Mouse (Mus musculus) olfactory bulb, adult 2 months (tissue): ENCODE data around the gene 6330409D20Rik. TPM values are rescaled to one million over a fixed set of nuclear protein-coding genes. Genes with fewer than 3 reads are reported as not detected.

Experiments
- H3K27ac ChIP-seq: fragments of 200-500 bp; 2 replicates; pipeline ENCODE4 v1.5.1; 2012; ENCODE audit warnings: low read depth, low read length; ENCODE audit not compliant: insufficient read depth
- H3K4me1 ChIP-seq: fragments of 200-500 bp; 2 replicates; pipeline ENCODE4 v1.6.1; 2012; ENCODE audit warnings: low read length; ENCODE audit not compliant: control insufficient read depth, insufficient read depth
- H3K4me3 ChIP-seq: fragments of 200-500 bp; 2 replicates; pipeline ENCODE4 v1.5.1; 2012; ENCODE audit warnings: mild to moderate bottlenecking, low read depth, low read length, moderate library complexity; ENCODE audit not compliant: insufficient read depth
- CTCF ChIP-seq: fragments of 200-500 bp; IDR thresholded peaks from 2 replicates; pipeline ENCODE4 v1.5.1; 2012; ENCODE audit warnings: low read depth, mild to moderate bottlenecking, low read length, moderate library complexity; ENCODE audit not compliant: insufficient read depth
- POLR2A ChIP-seq: fragments of 200-500 bp; IDR thresholded peaks from 2 replicates; pipeline ENCODE4 v1.6.1; 2012; ENCODE audit warnings: mild to moderate bottlenecking, low read depth, low read length, moderate library complexity; ENCODE audit not compliant: insufficient read depth
- WGBS: fragments of 180-500 bp; shearing (Covaris S2); methylation state at CpG from one replicate; pipeline ENCODE4 v1.1.7; 2018; 5-methylcytosine and 5-hydroxymethylcytosine counted together
- polyA plus RNA-seq: library from polyadenylated mRNA; stranded (reverse); fragments of >200 nt; gene quantifications from 2 replicates; pipeline ENCODE4 v1.2.4, GENCODE M21; 2012; ENCODE audit warnings: low replicate concordance; ENCODE audit not compliant: missing spikeins, insufficient read depth, insufficient read length

Gene 6330409D20Rik
- polyA plus RNA-seq, 1 experiment = not detected

DNA sequence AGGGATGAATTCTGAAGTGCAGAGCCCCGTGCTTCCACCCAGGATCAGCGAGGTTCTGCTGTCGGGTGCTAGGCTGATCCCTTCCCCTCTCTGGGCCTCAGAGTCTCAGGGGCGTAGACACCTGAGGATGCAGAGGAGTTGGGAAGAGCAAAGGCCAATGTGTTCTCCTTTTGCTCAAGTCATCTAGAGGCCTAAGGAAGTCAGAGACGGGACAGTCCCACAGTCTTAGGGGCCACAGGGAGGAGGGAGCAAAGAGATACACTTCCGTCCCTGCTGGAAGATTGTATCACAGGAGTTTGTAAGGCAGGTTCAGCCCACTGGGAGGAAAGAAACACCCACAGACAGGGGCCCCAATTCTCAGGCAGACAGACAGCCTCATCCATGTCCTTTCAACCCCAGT, 18.8 kb downstream of the 6330409D20Rik start:
- Histone ChIP-seq H3K27ac (no peak overlapping the region), H3K4me1 (peaks cover 11% of the 10 kb centered on the region; the same call in 1 of the 2 replicates), H3K4me3 (no peak overlapping the region)
- 70% methylated on average over 6 of the region's 6 CpGs for WGBS
- TF ChIP-seq POLR2A (no peak), CTCF (no peak)

DNA sequence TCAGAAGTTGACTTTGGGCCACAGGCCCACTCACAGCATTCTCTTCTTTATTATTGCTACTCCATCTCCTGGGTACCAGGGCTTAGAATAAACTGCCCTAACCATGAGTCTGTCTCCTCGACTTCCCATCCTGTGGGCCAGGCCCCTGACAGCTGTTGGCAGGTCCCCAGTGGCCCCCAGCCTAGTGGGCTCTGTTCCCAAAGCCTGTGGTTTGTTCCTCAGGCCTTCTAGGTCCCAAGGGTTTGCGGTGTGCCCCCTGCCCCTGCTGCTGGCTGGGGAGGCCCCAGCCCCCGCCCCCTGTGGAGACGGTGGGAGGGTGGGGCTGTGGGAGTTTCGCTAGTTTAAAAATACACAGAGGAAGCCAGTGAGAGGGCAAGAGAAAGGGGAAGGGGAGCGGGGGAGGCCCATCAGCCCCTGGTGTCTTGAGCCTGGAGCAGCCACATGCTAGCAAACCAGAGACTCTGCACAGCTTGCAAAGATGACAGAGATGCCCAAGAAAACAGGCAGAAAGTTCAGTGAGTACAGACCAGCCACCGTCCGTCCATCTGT, 20.1 kb downstream of the 6330409D20Rik start, which contains the start of gene Sh2d3c:
Sh2d3c (plus strand) TSS at position 375 of the 549 bp plus-strand sequence.
- 36% methylated on average over 8 of the region's 8 CpGs for WGBS
- no peak within 1 kb of the TSS for H3K27ac ChIP-seq
- TF ChIP-seq CTCF (no peak), POLR2A (no peak)
- no peak within 1 kb of the TSS for H3K4me3 ChIP-seq
- H3K4me1 ChIP-seq = peaks cover 11% of the 10 kb centered on the region; the same call in 1 of the 2 replicates

DNA sequence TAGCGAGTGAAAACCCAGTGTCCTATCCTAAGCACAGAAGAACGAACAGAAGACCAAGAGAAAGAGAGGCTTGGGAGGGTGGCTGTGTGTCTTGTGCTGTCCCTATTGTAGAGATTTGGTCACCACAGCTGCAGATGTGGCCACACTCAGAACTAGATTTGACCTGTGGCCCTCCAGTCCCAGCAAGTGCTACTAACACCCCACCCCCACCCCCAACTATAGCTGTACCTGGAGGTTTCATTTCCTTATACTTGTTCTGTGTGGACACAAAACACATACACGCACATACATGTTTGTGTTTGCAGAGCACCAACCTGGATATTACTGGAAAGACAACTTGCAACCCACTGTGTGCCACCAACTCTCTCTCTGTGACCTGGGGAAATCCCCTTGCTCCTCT, 20.8 kb downstream of the 6330409D20Rik start:
- TF ChIP-seq POLR2A (no peak), CTCF (no peak)
- no peak overlapping the region for H3K4me3 ChIP-seq
- no peak overlapping the region for H3K27ac ChIP-seq
- WGBS = 98% methylated on average over 3 of the region's 3 CpGs
- peaks cover 11% of the 10 kb centered on the region; the same call in 1 of the 2 replicates for H3K4me1 ChIP-seq

DNA sequence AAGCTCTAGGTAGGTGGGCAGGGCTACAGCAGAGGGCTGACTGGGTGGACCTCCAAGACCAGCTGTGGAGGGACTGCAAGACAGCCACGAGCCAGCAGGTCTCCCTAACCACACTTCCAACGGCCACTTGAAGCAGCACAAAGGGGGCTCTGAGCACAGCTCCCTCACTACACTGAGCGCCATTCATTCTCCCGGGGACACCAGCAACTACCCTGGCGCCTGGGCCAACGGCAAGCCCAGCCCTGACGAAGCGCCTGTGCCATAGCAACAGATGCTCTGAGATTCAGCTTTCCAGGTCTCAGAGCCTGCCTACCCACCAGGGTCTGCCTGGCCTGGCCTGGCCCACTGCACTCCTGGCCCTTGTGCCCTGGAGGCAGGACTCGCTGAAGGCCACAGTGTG, 22.1 kb downstream of the 6330409D20Rik start:
- TF ChIP-seq CTCF = no peak
- no peak for TF ChIP-seq POLR2A
- peaks cover 21% of the 10 kb centered on the region for H3K4me1 ChIP-seq
- no peak overlapping the region for H3K4me3 ChIP-seq
- no peak overlapping the region for H3K27ac ChIP-seq
- 46% methylated on average over 9 of the region's 9 CpGs for WGBS

DNA sequence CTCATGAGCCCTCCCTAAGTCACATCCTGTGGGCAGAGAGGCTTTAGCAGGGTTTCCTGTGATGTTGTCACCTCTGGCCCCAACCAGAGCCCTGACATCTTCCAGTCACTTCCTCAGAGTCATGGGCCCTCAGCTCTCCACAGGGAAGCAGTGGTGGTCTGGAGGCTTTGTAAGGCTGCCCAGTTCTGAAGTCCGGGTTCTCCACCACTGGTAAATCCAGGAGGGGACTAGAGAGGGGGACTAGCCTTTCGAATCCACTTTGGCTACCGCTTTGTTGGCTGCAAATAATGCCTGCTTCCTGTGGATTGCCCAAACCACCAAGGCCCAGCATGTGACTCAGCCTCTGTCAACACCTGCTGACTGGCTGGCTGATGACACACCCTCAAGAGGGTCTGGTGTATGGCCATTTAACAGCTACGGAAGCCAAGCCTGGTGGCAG, 25.8 kb downstream of the 6330409D20Rik start:
- TF ChIP-seq POLR2A (no peak), CTCF (no peak)
- H3K4me3 ChIP-seq = no peak overlapping the region
- no peak overlapping the region for H3K27ac ChIP-seq
- 82% methylated on average over 4 of the region's 4 CpGs for WGBS
- H3K4me1 ChIP-seq = peaks cover 20% of the 10 kb centered on the region

DNA sequence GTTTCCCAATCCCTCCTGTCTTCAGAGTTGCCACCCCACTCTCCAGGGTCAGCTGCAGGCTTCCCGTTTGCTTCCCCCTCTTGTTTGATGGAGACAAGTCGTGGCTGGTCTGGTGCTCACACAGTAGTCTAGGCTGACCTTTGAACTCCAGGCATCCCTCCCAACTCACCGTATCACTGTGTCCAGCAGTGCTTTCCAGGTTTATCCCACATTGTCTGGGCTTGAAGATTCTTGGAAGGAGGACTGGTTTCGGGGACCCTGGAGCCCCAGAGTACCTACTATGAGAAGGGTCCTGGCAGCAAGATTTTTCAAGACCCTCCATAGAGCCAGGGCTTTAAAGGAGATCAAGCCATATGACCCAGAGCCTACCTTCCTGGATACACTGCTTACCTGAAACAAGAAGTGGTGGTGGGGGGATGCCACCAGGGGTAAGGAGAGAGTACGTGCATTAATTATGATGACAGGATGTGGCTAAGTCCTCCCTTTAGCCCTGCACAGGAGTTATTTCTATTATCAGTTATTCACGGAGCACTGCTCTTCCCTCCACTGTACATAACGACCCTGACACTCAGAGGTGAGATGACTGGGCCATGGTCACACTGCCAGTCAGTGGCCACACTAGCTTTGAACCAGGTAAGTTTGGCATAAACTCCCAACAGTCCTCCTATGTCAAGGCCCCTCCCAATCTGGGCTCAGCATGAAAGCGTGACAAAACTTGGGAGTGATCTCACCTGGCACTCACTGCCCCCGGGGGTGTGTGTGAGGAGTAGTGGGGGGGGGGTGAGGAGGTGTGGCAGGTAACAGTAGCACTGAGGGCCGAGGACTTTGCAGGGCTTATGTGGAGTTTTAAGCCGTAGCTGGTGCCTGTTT, 26.5 kb downstream of the 6330409D20Rik start:
- TF ChIP-seq CTCF = no peak
- TF ChIP-seq POLR2A = no peak
- Histone ChIP-seq H3K4me3 (no peak overlapping the region), H3K4me1 (peaks cover 20% of the 10 kb centered on the region), H3K27ac (peak overlapping the region; percentile 97)
- 65% methylated on average over 11 of the region's 11 CpGs for WGBS

DNA sequence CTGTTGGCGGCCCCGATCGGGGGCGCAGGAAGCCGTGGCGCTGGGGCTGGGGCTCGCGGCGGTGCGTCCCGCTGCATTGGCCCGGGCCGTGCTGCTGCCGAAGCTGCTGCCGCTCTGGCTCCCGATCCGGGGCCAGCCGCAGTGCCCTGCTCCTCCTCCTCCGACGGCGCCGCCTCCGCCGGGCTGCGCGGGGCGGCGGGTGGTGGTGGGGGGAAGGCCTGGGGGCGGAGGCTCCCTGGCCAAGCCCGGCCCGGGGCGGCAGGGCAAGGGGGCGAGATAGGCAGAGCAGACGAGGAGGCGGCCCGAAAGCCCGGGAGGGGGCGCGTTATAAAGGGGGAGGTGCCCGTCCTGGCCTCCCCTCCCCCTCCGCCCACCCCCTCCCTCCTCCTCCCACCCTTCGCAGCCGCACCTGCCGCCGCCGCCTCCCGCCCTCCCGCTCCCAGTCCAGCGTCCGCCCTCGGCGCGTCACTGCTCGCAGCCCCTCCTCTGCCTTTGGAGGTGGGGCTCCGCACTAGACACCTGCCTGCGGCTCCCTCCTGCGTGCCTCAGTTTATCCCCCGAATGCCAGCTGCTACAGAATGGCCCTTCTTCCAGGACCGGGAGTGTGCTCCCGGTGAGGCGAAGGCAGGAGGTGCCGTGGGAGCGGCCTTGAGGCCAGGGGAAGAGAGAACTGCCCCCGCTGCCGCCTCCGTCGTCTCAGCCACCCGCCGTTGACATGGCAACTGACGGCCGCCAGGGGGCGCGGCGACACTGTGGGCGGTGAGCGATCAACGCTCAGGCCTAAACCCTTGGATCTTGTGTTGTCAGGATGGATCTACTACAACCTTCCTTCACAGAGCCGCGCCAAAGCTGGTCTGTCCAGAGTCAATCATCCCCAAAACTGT, 27.6 kb downstream of the 6330409D20Rik start, which contains the start of gene Cdk9:
Cdk9 (minus strand) TSS at position 143 of the 884 bp plus-strand sequence.
- under 1% methylated on average over 68 of the region's 79 CpGs for WGBS
- H3K4me1 ChIP-seq = peaks cover 17% of the 10 kb centered on the region
- peak within 1 kb of the TSS; percentile 97 for H3K4me3 ChIP-seq
- peak within 1 kb of the TSS; percentile 97 for H3K27ac ChIP-seq
- TF ChIP-seq POLR2A (peak; percentile 93), CTCF (peak; percentile 96)

DNA sequence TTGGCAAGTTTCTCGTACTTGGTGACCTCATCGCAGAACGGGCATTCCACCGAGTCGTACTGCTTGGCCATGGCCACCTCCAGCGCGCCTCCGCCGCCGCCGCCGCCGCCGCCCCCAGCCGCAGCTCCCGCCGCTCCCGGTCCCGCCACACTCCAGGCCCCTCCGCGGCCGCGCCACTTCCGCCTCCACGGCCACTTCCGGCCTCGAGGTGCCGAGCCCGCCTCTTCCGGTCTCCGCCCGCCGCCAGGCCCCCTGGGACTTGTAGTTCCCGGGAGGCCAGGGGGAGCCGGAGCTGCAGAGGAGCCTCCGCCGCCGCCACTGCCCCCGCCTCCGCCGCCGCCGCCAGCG, 28.3 kb downstream of the 6330409D20Rik start:
- 1% methylated on average over 37 of the region's 44 CpGs for WGBS
- Histone ChIP-seq H3K27ac (peak overlapping the region; percentile 97), H3K4me3 (peak overlapping the region; percentile 97), H3K4me1 (peaks cover 17% of the 10 kb centered on the region)
- TF ChIP-seq CTCF = no peak
- TF ChIP-seq POLR2A = no peak

DNA sequence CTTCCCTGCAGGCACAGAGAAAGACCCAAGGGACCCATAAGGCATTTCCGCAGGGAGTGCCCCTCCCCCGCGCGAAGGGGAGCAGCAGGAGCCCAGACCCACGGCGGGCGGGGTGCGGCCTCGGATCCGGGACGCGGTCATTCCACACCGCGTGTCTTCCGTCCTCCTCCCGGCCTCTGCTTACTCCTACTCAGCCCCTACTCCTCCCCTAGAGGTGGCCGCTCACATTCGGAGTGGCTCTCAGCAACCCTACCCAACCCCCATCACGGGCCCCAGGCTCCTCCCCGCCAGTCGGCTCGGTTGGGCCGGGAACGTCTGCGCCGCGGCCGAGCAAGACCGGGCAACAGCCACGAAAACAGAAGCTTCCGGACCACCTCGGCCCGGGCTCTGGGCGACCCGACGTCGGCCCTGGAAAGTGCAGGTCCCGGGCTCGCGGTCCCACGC, 28.7 kb downstream of the 6330409D20Rik start:
- under 1% methylated on average over 41 of the region's 41 CpGs for WGBS
- TF ChIP-seq POLR2A = no peak
- TF ChIP-seq CTCF = no peak

More for the DNA sequence above, 28.7 kb downstream of the 6330409D20Rik start:
- peaks cover 17% of the 10 kb centered on the region for H3K4me1 ChIP-seq
- H3K27ac ChIP-seq = no peak overlapping the region
- H3K4me3 ChIP-seq = peak overlapping the region; percentile 97
